Mouse (Mus musculus): ENCODE results near the gene Mapkap1. TPM values are rescaled to one million over a fixed set of nuclear protein-coding genes. Genes with fewer than 3 reads are reported as not detected.

Mapkap1 gene
- total and polyA plus RNA-seq, 2 experiments, result 25.4 to 35.1 TPM

- WGBS, result 91% methylated on average over 5 of the region's 5 CpGs
- H3K4me1 ChIP-seq (ENCODE audit: control insufficient read depth, insufficient read depth, low read length), result no peaks in the 10 kb centered on the region
- TF ChIP-seq POLR2A (IDR thresholded peaks at IDR 0.05; ENCODE audit: extremely low read depth, insufficient read depth, low read length) (no peak), CTCF (IDR thresholded peaks at IDR 0.05; ENCODE audit: low read depth, low read length) (no peak)
- H3K27me3 ChIP-seq (ENCODE audit: control insufficient read depth, insufficient read depth, low read length), result no peaks in the 10 kb centered on the region
- no peak for DNase-seq (ENCODE audit: extremely low read depth, low read depth, low spot score)
- H3K79me2 ChIP-seq (ENCODE audit: control insufficient read depth, insufficient read depth, low read length), result no peaks in the 10 kb centered on the region
- H3K9ac ChIP-seq (ENCODE audit: low read depth, low read length), result no peak overlapping the region
- H3K27ac ChIP-seq (replicated peaks; ENCODE audit: insufficient read depth, low read depth, low read length), result no peak overlapping the region
- no peak overlapping the region for H3K4me3 ChIP-seq (ENCODE audit: insufficient read depth, low read depth, low read length)
- no peaks in the 10 kb centered on the region; the same call in 1 of the 2 replicates for H3K36me3 ChIP-seq (ENCODE audit: control insufficient read depth, insufficient read depth, low read length)
Measured at GRCm38 (mm10) chr2:34515263-34515662, 108.7 kb downstream of the Mapkap1 start.

- no peak overlapping the region for H3K27ac ChIP-seq (replicated peaks; ENCODE audit: insufficient read depth, low read depth, low read length)
- no peak overlapping the region for H3K4me3 ChIP-seq (ENCODE audit: insufficient read depth, low read depth, low read length)
- H3K4me1 ChIP-seq (ENCODE audit: control insufficient read depth, insufficient read depth, low read length), result no peaks in the 10 kb centered on the region
- no peak for TF ChIP-seq POLR2A (IDR thresholded peaks at IDR 0.05; ENCODE audit: extremely low read depth, insufficient read depth, low read length)
- TF ChIP-seq CTCF (IDR thresholded peaks at IDR 0.05; ENCODE audit: low read depth, low read length), result no peak
- no peak overlapping the region for H3K9ac ChIP-seq (ENCODE audit: low read depth, low read length)
- no peak for DNase-seq (ENCODE audit: extremely low read depth, low read depth, low spot score)
- no peaks in the 10 kb centered on the region for H3K27me3 ChIP-seq (ENCODE audit: control insufficient read depth, insufficient read depth, low read length)
- 71% methylated on average over 2 of the region's 2 CpGs for WGBS
- H3K36me3 ChIP-seq (ENCODE audit: control insufficient read depth, insufficient read depth, low read length), result peaks cover 8% of the 10 kb centered on the region
- no peaks in the 10 kb centered on the region for H3K79me2 ChIP-seq (ENCODE audit: control insufficient read depth, insufficient read depth, low read length)
Measured at GRCm38 (mm10) chr2:34518083-34518482, 111.5 kb downstream of the Mapkap1 start.

- Histone ChIP-seq H3K9ac (ENCODE audit: low read depth, low read length) (no peak overlapping the region), H3K36me3 (ENCODE audit: control insufficient read depth, insufficient read depth, low read length) (peaks cover 8% of the 10 kb centered on the region), H3K4me3 (ENCODE audit: insufficient read depth, low read depth, low read length) (no peak overlapping the region), H3K27ac (replicated peaks; ENCODE audit: insufficient read depth, low read depth, low read length) (no peak overlapping the region), H3K79me2 (ENCODE audit: control insufficient read depth, insufficient read depth, low read length) (no peaks in the 10 kb centered on the region), H3K27me3 (ENCODE audit: control insufficient read depth, insufficient read depth, low read length) (no peaks in the 10 kb centered on the region), H3K4me1 (ENCODE audit: control insufficient read depth, insufficient read depth, low read length) (no peaks in the 10 kb centered on the region)
- TF ChIP-seq CTCF (IDR thresholded peaks at IDR 0.05; ENCODE audit: low read depth, low read length) (no peak), POLR2A (IDR thresholded peaks at IDR 0.05; ENCODE audit: extremely low read depth, insufficient read depth, low read length) (no peak)
- WGBS, result 86% methylated on average over 5 of the region's 5 CpGs
- no peak for DNase-seq (ENCODE audit: extremely low read depth, low read depth, low spot score)
Measured at GRCm38 (mm10) chr2:34518526-34518925, 112.0 kb downstream of the Mapkap1 start.

GRCm38 (mm10) chr2:34519525-34519924, 113.0 kb downstream of the Mapkap1 start:
- TF ChIP-seq POLR2A (IDR thresholded peaks at IDR 0.05; ENCODE audit: extremely low read depth, insufficient read depth, low read length), result no peak
- peak; percentile 39 for TF ChIP-seq CTCF (IDR thresholded peaks at IDR 0.05; ENCODE audit: low read depth, low read length)
- 66% methylated on average over 6 of the region's 6 CpGs for WGBS
- Histone ChIP-seq H3K36me3 (ENCODE audit: control insufficient read depth, insufficient read depth, low read length) (peaks cover 8% of the 10 kb centered on the region), H3K9ac (ENCODE audit: low read depth, low read length) (no peak overlapping the region), H3K4me3 (ENCODE audit: insufficient read depth, low read depth, low read length) (no peak overlapping the region), H3K27ac (replicated peaks; ENCODE audit: insufficient read depth, low read depth, low read length) (no peak overlapping the region), H3K79me2 (ENCODE audit: control insufficient read depth, insufficient read depth, low read length) (no peaks in the 10 kb centered on the region), H3K27me3 (ENCODE audit: control insufficient read depth, insufficient read depth, low read length) (no peaks in the 10 kb centered on the region), H3K4me1 (ENCODE audit: control insufficient read depth, insufficient read depth, low read length) (no peaks in the 10 kb centered on the region)
- peak; percentile 34 for DNase-seq (ENCODE audit: extremely low read depth, low read depth, low spot score)

GRCm38 (mm10) chr2:34521384-34521783, 114.8 kb downstream of the Mapkap1 start:
- Histone ChIP-seq H3K79me2 (ENCODE audit: control insufficient read depth, insufficient read depth, low read length) (no peaks in the 10 kb centered on the region), H3K4me3 (ENCODE audit: insufficient read depth, low read depth, low read length) (no peak overlapping the region), H3K4me1 (ENCODE audit: control insufficient read depth, insufficient read depth, low read length) (peaks cover 5% of the 10 kb centered on the region), H3K9ac (ENCODE audit: low read depth, low read length) (no peak overlapping the region), H3K27ac (replicated peaks; ENCODE audit: insufficient read depth, low read depth, low read length) (no peak overlapping the region), H3K36me3 (ENCODE audit: control insufficient read depth, insufficient read depth, low read length) (peaks cover 8% of the 10 kb centered on the region), H3K27me3 (ENCODE audit: control insufficient read depth, insufficient read depth, low read length) (no peaks in the 10 kb centered on the region)
- no peak for TF ChIP-seq CTCF (IDR thresholded peaks at IDR 0.05; ENCODE audit: low read depth, low read length)
- no peak for TF ChIP-seq POLR2A (IDR thresholded peaks at IDR 0.05; ENCODE audit: extremely low read depth, insufficient read depth, low read length)
- no peak for DNase-seq (ENCODE audit: extremely low read depth, low read depth, low spot score)
- WGBS, result 95% methylated on average over 3 of the region's 3 CpGs

GRCm38 (mm10) chr2:34526527-34527371, 120.2 kb downstream of the Mapkap1 start:
- H3K4me1 ChIP-seq (ENCODE audit: control insufficient read depth, insufficient read depth, low read length), result peaks cover 20% of the 10 kb centered on the region
- 28% methylated on average over 15 of the region's 15 CpGs for WGBS
- peak; percentile 95 for DNase-seq (ENCODE audit: extremely low read depth, low read depth, low spot score)
- H3K79me2 ChIP-seq (ENCODE audit: control insufficient read depth, insufficient read depth, low read length), result peaks cover 3% of the 10 kb centered on the region; the same call in 1 of the 2 replicates
- no peak overlapping the region for H3K9ac ChIP-seq (ENCODE audit: low read depth, low read length)
- H3K36me3 ChIP-seq (ENCODE audit: control insufficient read depth, insufficient read depth, low read length), result 0 out of 2 replicates have a peak, but pooled peaks cover 2% of the 10 kb centered on the region
- TF ChIP-seq CTCF (IDR thresholded peaks at IDR 0.05; ENCODE audit: low read depth, low read length) (no peak), POLR2A (IDR thresholded peaks at IDR 0.05; ENCODE audit: extremely low read depth, insufficient read depth, low read length) (no peak)
- H3K27ac ChIP-seq (replicated peaks; ENCODE audit: insufficient read depth, low read depth, low read length), result peak overlapping the region; percentile 13
- H3K27me3 ChIP-seq (ENCODE audit: control insufficient read depth, insufficient read depth, low read length), result no peaks in the 10 kb centered on the region
- no peak overlapping the region for H3K4me3 ChIP-seq (ENCODE audit: insufficient read depth, low read depth, low read length)

All from liver, adult 2 months (tissue).